Mouse (Mus musculus): ENCODE data around the gene Ssxb1. TPM values are rescaled to one million over a fixed set of nuclear protein-coding genes. Genes with fewer than 3 reads are reported as not detected.
"Not testable (repeated sequence)": the region's sequence is repeated elsewhere in the genome, so short reads cannot be mapped to it uniquely, and the experiment has no call there.

Ssxb1 gene
- not detected in 2 replicates for polyA plus RNA-seq (2012; rRNA removed)

DNA sequence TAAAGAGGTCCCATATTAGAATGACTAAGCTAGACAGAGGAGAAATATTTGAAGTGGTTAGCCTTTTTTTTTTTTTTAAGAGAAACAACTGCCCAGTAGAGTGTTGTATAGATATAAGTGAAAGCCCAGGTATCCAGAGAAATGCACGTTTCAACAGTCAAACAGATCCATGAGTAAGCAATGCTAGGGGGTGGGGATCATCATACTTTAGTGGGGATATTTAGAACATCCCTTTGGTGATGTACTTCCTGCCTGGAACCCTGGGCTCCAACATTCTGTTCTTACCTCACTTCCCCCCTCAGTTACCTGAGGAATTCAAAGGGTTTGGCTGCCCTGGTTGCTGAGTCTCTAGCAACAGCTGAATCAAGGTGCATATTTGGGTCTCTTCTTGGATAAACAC is at the start of gene Ssxb1:
Gene Ssxb1 (plus strand): TSS at position 301 of the 400 bp plus-strand sequence.
- DNase-seq (ENCODE audit: low read depth in 1 of 2, low spot score in 2 of 2); H3K27me3 ChIP-seq (ENCODE audit: control insufficient read depth, insufficient read depth, low read length); H3K36me3 ChIP-seq (ENCODE audit: control insufficient read depth, insufficient read depth, low read length); H3K27ac ChIP-seq (ENCODE audit: insufficient read depth, low read length); H3K4me1 ChIP-seq (ENCODE audit: control insufficient read depth, insufficient read depth, insufficient read length); H3K4me3 ChIP-seq (ENCODE audit: extremely low read depth, insufficient read depth, insufficient read length): not testable (repeated sequence)
- 38% methylated on average over 1 of the region's 1 CpGs for WGBS

DNA sequence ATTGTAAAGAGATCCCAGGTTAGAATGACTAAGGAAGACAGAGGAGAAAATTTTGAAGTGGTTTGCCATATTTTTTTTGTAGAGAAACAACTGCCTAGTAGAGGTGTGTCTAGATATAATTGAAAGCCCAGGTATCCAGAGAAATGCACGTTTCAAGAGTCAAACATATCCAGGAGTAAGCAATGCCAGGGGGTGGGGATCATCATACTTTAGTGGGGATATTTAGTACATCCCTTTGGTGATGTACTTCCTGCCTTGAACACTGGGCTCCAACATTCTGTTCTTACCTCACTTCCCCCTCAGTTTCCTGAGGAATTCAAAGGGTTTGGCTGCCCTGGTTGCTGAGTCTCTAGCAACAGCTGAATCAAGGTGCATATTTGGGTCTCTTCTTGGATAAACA is 46.4 kb upstream of the Ssxb1 start, which contains the start of gene Ssxb9:
Gene Ssxb9 (plus strand): TSS at position 301 of the 400 bp plus-strand sequence.
- WGBS, result 36% methylated on average over 1 of the region's 1 CpGs
- not testable (repeated sequence) for H3K36me3 ChIP-seq (ENCODE audit: control insufficient read depth, insufficient read depth, low read length)

DNA sequence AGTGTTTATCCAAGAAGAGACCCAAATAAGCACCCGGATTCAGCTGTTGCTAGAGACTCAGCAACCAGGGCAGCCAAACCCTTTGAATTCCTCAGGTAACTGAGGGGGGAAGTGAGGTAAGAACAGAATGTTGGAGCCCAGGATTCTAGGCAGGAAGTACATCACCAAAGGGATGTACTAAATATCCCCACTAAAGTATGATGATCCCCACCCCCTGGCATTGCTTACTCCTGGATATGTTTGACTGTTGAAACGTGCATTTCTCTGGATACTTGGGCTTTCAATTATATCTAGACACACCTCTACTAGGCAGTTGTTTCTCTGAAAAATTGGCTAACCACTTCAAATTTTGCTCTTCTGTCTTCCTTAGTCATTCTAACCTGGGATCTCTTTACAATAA is 48.5 kb downstream of the Ssxb1 start, which contains the start of gene Ssxb2:
Gene Ssxb2 (minus strand): TSS at position 101 of the 400 bp plus-strand sequence.
- not testable (repeated sequence) for H3K27ac ChIP-seq (ENCODE audit: insufficient read depth, low read length); H3K4me3 ChIP-seq (ENCODE audit: extremely low read depth, insufficient read depth, insufficient read length); H3K4me1 ChIP-seq (ENCODE audit: control insufficient read depth, insufficient read depth, insufficient read length); DNase-seq (ENCODE audit: low read depth in 1 of 2, low spot score in 2 of 2); H3K27me3 ChIP-seq (ENCODE audit: control insufficient read depth, insufficient read depth, low read length); H3K36me3 ChIP-seq (ENCODE audit: control insufficient read depth, insufficient read depth, low read length)
- 68% methylated on average over 2 of the region's 2 CpGs for WGBS

More for the DNA sequence above, 46.4 kb upstream of the Ssxb1 start, which contains the start of gene Ssxb9:
- not testable (repeated sequence) for H3K27me3 ChIP-seq (ENCODE audit: control insufficient read depth, insufficient read depth, low read length); H3K4me3 ChIP-seq (ENCODE audit: extremely low read depth, insufficient read depth, insufficient read length); DNase-seq (ENCODE audit: low read depth in 1 of 2, low spot score in 2 of 2); H3K4me1 ChIP-seq (ENCODE audit: control insufficient read depth, insufficient read depth, insufficient read length); H3K27ac ChIP-seq (ENCODE audit: insufficient read depth, low read length)

Other genes starting within 250 kb of the Ssxb1 start
- 13.9 and 16.5 TPM in 2 replicates for gene Tbc1d25, start 237.1 kb upstream of the Ssxb1 start, polyA plus RNA-seq (2012; rRNA removed)
- 40.9 and 64.1 TPM in 2 replicates for gene Ebp, start 219.8 kb upstream of the Ssxb1 start, polyA plus RNA-seq (2012; rRNA removed)
- gene Porcn, start 206.8 kb upstream of the Ssxb1 start, polyA plus RNA-seq (2012; rRNA removed), result 3.7 and 6.9 TPM in 2 replicates
- gene Ftsj1, start 160.9 kb upstream of the Ssxb1 start, polyA plus RNA-seq (2012; rRNA removed), result 17.0 and 20.3 TPM in 2 replicates
- 33.2 and 39.8 TPM in 2 replicates for gene Slc38a5, start 142.2 kb upstream of the Ssxb1 start, polyA plus RNA-seq (2012; rRNA removed)
- not detected in 2 replicates for gene Ssxb10, start 85.9 kb upstream of the Ssxb1 start, polyA plus RNA-seq (2012; rRNA removed)
- not detected in 2 replicates for gene Ssxb9, start 46.3 kb upstream of the Ssxb1 start, polyA plus RNA-seq (2012; rRNA removed)
- not detected in 2 replicates for gene Ssxb2, start 48.4 kb downstream of the Ssxb1 start, polyA plus RNA-seq (2012; rRNA removed)
- not detected in 2 replicates for gene Gm14459, start 111.6 kb downstream of the Ssxb1 start, polyA plus RNA-seq (2012; rRNA removed)
- gene Ssxb6, start 134.9 kb downstream of the Ssxb1 start, polyA plus RNA-seq (2012; rRNA removed), result not detected in 2 replicates
- not detected in 2 replicates for gene Ssxb3, start 178.5 kb downstream of the Ssxb1 start, polyA plus RNA-seq (2012; rRNA removed)

All from spleen, adult 2 months (tissue).